Mouse (Mus musculus) CH12.LX (cell line): ENCODE measurements around the gene Mapkapk2. TPM values are rescaled to one million over a fixed set of nuclear protein-coding genes. Genes with fewer than 3 reads are reported as not detected.

Experiments
- DNase-seq: peaks from one replicate; pipeline ENCODE4 v3.0.0-alpha.2; 2013; ENCODE audit errors: extremely low read depth
- H3K27ac ChIP-seq: 2 replicates; pipeline ENCODE4 v1.5.1; 2012; ENCODE audit warnings: low read depth, mild to moderate bottlenecking, control low read depth, moderate library complexity; ENCODE audit not compliant: insufficient read depth
- H3K27me3 ChIP-seq: replicated peaks from 2 replicates; pipeline ENCODE3; 2012; ENCODE audit warnings: inconsistent platforms
- H3K36me3 ChIP-seq, 2 experiments: replicated peaks in 1 of 2; 2 replicates each; pipeline versions ENCODE3 to v1.6.1; 2012; ENCODE audit warnings: inconsistent platforms in 1 of 2, low read length in 1 of 2, mild to moderate bottlenecking in 1 of 2, mixed read lengths in 1 of 2, moderate library complexity in 1 of 2; ENCODE audit not compliant: control insufficient read depth in 1 of 2, insufficient read depth in 1 of 2
- H3K4me1 ChIP-seq, 2 experiments: 2 replicates each; pipeline ENCODE4 v1.6.1; 2012; ENCODE audit warnings: inconsistent platforms in 1 of 2, moderate library complexity in 1 of 2; ENCODE audit not compliant: insufficient read depth in 2 of 2, control insufficient read depth in 1 of 2
- H3K4me2 ChIP-seq: 2 replicates; pipeline ENCODE4 v1.6.1; 2012; ENCODE audit warnings: low read depth, mild to moderate bottlenecking, control low read depth; ENCODE audit not compliant: poor library complexity, insufficient read depth, severe bottlenecking
- H3K4me3 ChIP-seq, 3 experiments: fragments of 150-350 bp in 1 of 3; sonication (generic) in 1 of 3; replicated peaks in 1 of 3; 2 replicates each; pipeline versions ENCODE3 to v1.5.1; 2011 to 2012; ENCODE audit warnings: low read depth in 2 of 3, low read length in 2 of 3, mild to moderate bottlenecking in 2 of 3, moderate library complexity in 2 of 3, control low read depth in 1 of 3, improper control_type of control experiment in 1 of 3, inconsistent platforms in 1 of 3, mixed read lengths in 1 of 3; ENCODE audit not compliant: poor library complexity in 1 of 3
- H3K79me2 ChIP-seq: replicated peaks from 2 replicates; pipeline ENCODE4 v1.6.1; 2012; ENCODE audit warnings: mild to moderate bottlenecking, moderate library complexity; ENCODE audit not compliant: control insufficient read depth, poor library complexity, insufficient read depth, severe bottlenecking; ENCODE audit errors: extremely low read depth
- H3K9ac ChIP-seq: 2 replicates; pipeline ENCODE4 v1.6.1; 2012; ENCODE audit warnings: low read depth, mild to moderate bottlenecking, control low read depth, moderate library complexity; ENCODE audit not compliant: insufficient read depth
- H3K9me3 ChIP-seq: replicated peaks from 2 replicates; pipeline ENCODE3; 2012; ENCODE audit warnings: low read length, inconsistent platforms, mixed read lengths
- CHD2 ChIP-seq: IDR thresholded peaks from 2 replicates; pipeline ENCODE4 v1.6.1; 2011; ENCODE audit warnings: low read length, improper control_type of control experiment
- CTCF ChIP-seq, 2 experiments: IDR thresholded peaks in 1 of 2; conservative IDR thresholded peaks in 1 of 2; 2 replicates each; pipeline ENCODE4 v1.5.1; 2011 to 2012; ENCODE audit warnings: low read depth in 2 of 2, low read length in 2 of 2, improper control_type of control experiment in 1 of 2, inconsistent platforms in 1 of 2, mild to moderate bottlenecking in 1 of 2, moderate library complexity in 1 of 2
- ETS1 ChIP-seq: conservative IDR thresholded peaks from 2 replicates; pipeline ENCODE4 v1.6.1; 2012; ENCODE audit warnings: low read depth, mild to moderate bottlenecking, inconsistent platforms, low read length, improper control_type of control experiment, moderate library complexity
- GABPA ChIP-seq: IDR thresholded peaks from 2 replicates; pipeline ENCODE4 v1.6.1; 2012; ENCODE audit warnings: low read depth, low read length, improper control_type of control experiment, inconsistent platforms; ENCODE audit not compliant: insufficient replicate concordance
- HCFC1 ChIP-seq: IDR thresholded peaks from 2 replicates; pipeline ENCODE4 v1.6.1; 2012; ENCODE audit warnings: low read depth, mild to moderate bottlenecking, inconsistent platforms, low read length, improper control_type of control experiment
- JUN ChIP-seq: IDR thresholded peaks from 2 replicates; pipeline ENCODE4 v1.6.1; 2011; ENCODE audit warnings: low read depth, mild to moderate bottlenecking, low read length, improper control_type of control experiment, moderate library complexity; ENCODE audit not compliant: insufficient read depth
- JUND ChIP-seq: conservative IDR thresholded peaks from 2 replicates; pipeline ENCODE4 v1.6.1; 2011; ENCODE audit warnings: low read depth, low read length, improper control_type of control experiment
- MAFK ChIP-seq: IDR thresholded peaks from 2 replicates; pipeline ENCODE4 v1.6.1; 2011; ENCODE audit warnings: low read length, improper control_type of control experiment; ENCODE audit not compliant: insufficient replicate concordance
- MEF2A ChIP-seq: IDR thresholded peaks from 2 replicates; pipeline ENCODE4 v1.6.1; 2014; ENCODE audit warnings: low read depth, mild to moderate bottlenecking, inconsistent platforms, low read length, improper control_type of control experiment, borderline replicate concordance
- MXI1 ChIP-seq: IDR thresholded peaks from 2 replicates; pipeline ENCODE4 v1.6.1; 2011; ENCODE audit warnings: mild to moderate bottlenecking, low read depth, low read length, improper control_type of control experiment
- POLR2AphosphoS2 ChIP-seq: IDR thresholded peaks from 2 replicates; pipeline ENCODE4 v1.6.1; 2011; ENCODE audit warnings: low read depth, low read length, improper control_type of control experiment
- RCOR1 ChIP-seq: conservative IDR thresholded peaks from 2 replicates; pipeline ENCODE4 v1.6.1; 2012; ENCODE audit warnings: low read depth, mild to moderate bottlenecking, inconsistent platforms, low read length, improper control_type of control experiment
- SIN3A ChIP-seq: IDR thresholded peaks from 2 replicates; pipeline ENCODE4 v1.6.1; 2012; ENCODE audit warnings: low read length, improper control_type of control experiment, inconsistent platforms
- UBTF ChIP-seq: IDR thresholded peaks from 2 replicates; pipeline ENCODE4 v1.6.1; 2012; ENCODE audit warnings: low read depth, mild to moderate bottlenecking, inconsistent platforms, low read length, improper control_type of control experiment, moderate library complexity
- ZC3H11A ChIP-seq: IDR thresholded peaks from 2 replicates; pipeline ENCODE4 v1.6.1; 2012; ENCODE audit warnings: low read depth, mild to moderate bottlenecking, inconsistent platforms, low read length, improper control_type of control experiment
- ZKSCAN1 ChIP-seq: IDR thresholded peaks from 2 replicates; pipeline ENCODE4 v1.6.1; 2012; ENCODE audit warnings: low read depth, inconsistent platforms, low read length, improper control_type of control experiment, borderline replicate concordance
- ZMIZ1 ChIP-seq: IDR thresholded peaks from 2 replicates; pipeline ENCODE4 v1.6.1; 2012; ENCODE audit warnings: low read depth, mild to moderate bottlenecking, inconsistent platforms, low read length, improper control_type of control experiment
- ZNF384 ChIP-seq: IDR thresholded peaks from 2 replicates; pipeline ENCODE4 v1.6.1; 2012; ENCODE audit warnings: low read depth, low read length, improper control_type of control experiment, inconsistent platforms
- dilution Hi-C: fragments of 300-500 bp; cut with MboI; formaldehyde crosslinking; loops from 2 replicates; pipeline ENCODE4 v1.14.3; 2020; ENCODE audit warnings: low sequenced_read_pairs; ENCODE audit not compliant: extremely low pct_unique_long_range_greater_than_20kb, extremely low pct_ligation_motif_present
- in situ Hi-C: fragments of 300-500 bp; cut with MboI; formaldehyde crosslinking; loops from 3 replicates; pipeline ENCODE4 v1.14.3; 2019; ENCODE audit warnings: low sequenced_read_pairs, low pct_ligation_motif_present, low pct_unique_long_range_greater_than_20kb, mixed read lengths
- polyA plus RNA-seq: library from polyadenylated mRNA; unstranded; fragments of >175 nt; gene quantifications from 2 replicates; pipeline ENCODE4 v1.2.1, GENCODE M21; 2012; ENCODE audit warnings: low read depth; ENCODE audit not compliant: insufficient read length
- total RNA-seq, 2 experiments: library from RNA; depleted of rRNA; stranded (reverse); fragments of 300-350 nt in 1 of 2; fragments of >200 nt in 1 of 2; gene quantifications; 2 replicates each; pipeline ENCODE4 v1.2.3; 2012 to 2014

Gene Mapkapk2
- total and polyA plus RNA-seq, 3 experiments = 55.0 to 63.5 (median 62.9) TPM

DNA sequence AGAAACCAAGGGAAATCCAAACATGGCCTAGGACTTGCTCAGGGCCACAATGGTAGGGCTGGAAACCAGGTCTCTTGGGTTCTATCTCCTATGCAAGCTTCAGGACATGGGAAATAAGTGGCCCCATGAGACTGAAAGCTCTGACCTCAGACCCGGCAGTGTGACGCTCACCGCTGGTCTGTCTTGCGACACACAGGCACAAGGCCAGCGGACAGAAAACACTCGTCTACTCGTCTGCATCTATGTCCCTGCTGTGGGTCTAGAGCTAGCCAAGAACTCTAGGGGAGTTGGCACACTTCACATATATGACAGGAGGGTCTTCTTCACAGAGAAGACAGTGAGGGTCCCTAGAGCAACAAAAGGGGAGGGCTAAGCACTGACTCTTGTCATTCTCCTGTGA, 10.7 kb downstream of the Mapkapk2 start:
- peaks cover 43% of the 10 kb centered on the region for H3K79me2 ChIP-seq
- H3K4me1 ChIP-seq = peaks cover 31 to 74% of the 10 kb centered on the region in 2 experiments
- no peak overlapping the region for H3K4me2 ChIP-seq
- H3K9me3 ChIP-seq = no peaks in the 10 kb centered on the region
- H3K27me3 ChIP-seq = no peaks in the 10 kb centered on the region
- in situ Hi-C loops (no loop called here), dilution Hi-C loops (no loop called here)
- H3K27ac ChIP-seq = no peak overlapping the region
- DNase-seq = no peak
- H3K36me3 ChIP-seq = peaks cover 0 to 18% of the 10 kb centered on the region in 2 experiments
- H3K4me3 ChIP-seq = no peak overlapping the region
- TF ChIP-seq GABPA (no peak), POLR2AphosphoS2 (no peak), ZMIZ1 (no peak), MEF2A (no peak), ETS1 (0 out of 2 replicates have a peak, but pooled peaks have one; percentile 7)
- no peak overlapping the region for H3K9ac ChIP-seq

DNA sequence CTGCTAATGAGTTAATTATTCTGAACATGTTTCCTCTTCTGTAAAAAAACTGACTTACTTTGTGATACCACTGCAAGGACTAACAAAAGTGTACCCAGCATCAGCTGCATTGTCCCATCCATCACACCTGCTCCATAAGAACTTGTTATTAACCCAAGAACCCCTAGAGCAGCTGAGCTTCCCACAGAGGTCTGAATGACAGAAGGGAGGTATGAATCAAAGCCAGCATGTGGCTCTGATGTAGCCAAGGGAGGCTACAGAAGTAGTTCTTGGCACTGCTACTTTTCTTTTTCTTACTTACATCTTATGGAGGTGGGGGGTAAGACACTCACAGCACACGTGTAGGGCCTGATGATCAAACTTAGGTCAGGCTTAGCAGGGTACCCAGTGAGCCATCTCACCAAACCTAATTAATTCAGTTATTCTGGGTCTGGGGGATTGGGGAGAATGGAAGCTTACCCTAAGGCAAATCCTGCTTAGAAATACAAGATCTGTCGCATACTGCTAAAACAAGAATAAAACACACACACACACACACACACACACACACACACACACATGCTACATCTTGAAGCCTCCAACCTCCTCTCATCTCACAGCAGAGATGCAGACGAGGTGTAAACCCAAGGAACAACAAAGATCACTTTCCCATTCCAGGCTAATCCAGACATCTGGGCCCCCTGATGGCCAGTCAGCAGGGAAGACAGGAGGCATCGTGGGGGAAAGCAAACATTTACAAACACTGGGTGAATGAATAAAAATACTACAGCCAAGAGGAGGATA, 11.5 kb downstream of the Mapkapk2 start:
- DNase-seq = no peak
- dilution Hi-C loops = no loop called here

GRCm38 (mm10) chr1:131085272-131085671, 12.4 kb downstream of the Mapkapk2 start:
- H3K4me2 ChIP-seq = peak overlapping the region; percentile 30; the same call in 1 of the 2 replicates
- peaks cover 35% of the 10 kb centered on the region for H3K79me2 ChIP-seq
- H3K27ac ChIP-seq = no peak overlapping the region
- no peak overlapping the region for H3K4me3 ChIP-seq
- dilution Hi-C loops = no loop called here
- TF ChIP-seq ZC3H11A (no peak), MAFK (no peak), UBTF (no peak), HCFC1 (no peak), ETS1 (no peak), JUND (no peak), ZNF384 (no peak), CTCF (conservative IDR thresholded peaks at IDR 0.05 in 1 of 2, IDR thresholded peaks at IDR 0.05 in 1 of 2; ENCODE audit: low read depth in 2 of 2, low read length in 2 of 2) (no peak), RCOR1 (no peak), SIN3A (no peak), MEF2A (no peak), GABPA (no peak), JUN (no peak)
- TF ChIP-seq, all 38 proteins: peak for 0
- no peaks in the 10 kb centered on the region for H3K27me3 ChIP-seq
- DNase-seq = no peak
- H3K36me3 ChIP-seq = peaks cover 0 to 17% of the 10 kb centered on the region in 2 experiments
- in situ Hi-C loops = no loop called here
- no peaks in the 10 kb centered on the region for H3K9me3 ChIP-seq
- H3K9ac ChIP-seq = 0 out of 2 replicates have a peak overlapping the region, but pooled peaks have one; percentile 23
- peaks cover 30 to 78% of the 10 kb centered on the region in 2 experiments for H3K4me1 ChIP-seq

More for the DNA sequence above, 11.5 kb downstream of the Mapkapk2 start:
- Histone ChIP-seq H3K4me1 (peaks cover 31 to 78% of the 10 kb centered on the region in 2 experiments), H3K36me3 (peaks cover 0 to 20% of the 10 kb centered on the region in 2 experiments), H3K4me2 (no peak overlapping the region), H3K27me3 (no peaks in the 10 kb centered on the region), H3K9ac (no peak overlapping the region), H3K79me2 (peaks cover 37% of the 10 kb centered on the region), H3K9me3 (no peaks in the 10 kb centered on the region), H3K4me3 (no peak overlapping the region), H3K27ac (no peak overlapping the region)
- TF ChIP-seq ZKSCAN1 (no peak), MXI1 (no peak), RCOR1 (no peak), CHD2 (no peak)
- in situ Hi-C loops = no loop called here
